Mouse (Mus musculus) heart, embryonic 15.5 days (tissue): Measurements from ENCODE around the gene Asnsd1. TPM values are rescaled to one million over a fixed set of nuclear protein-coding genes. Genes with fewer than 3 reads are reported as not detected.

ENCODE experiments used
- ATAC-seq: fragments of 200-750 bp; cut with Nextera tagmentation; replicated peaks from 2 replicates; pipeline ENCODE4 v1.8.0; 2017; ENCODE audit warnings: low read depth, moderate TSS enrichment; ENCODE audit not compliant: insufficient number of reproducible peaks, insufficient read depth, low FRiP score
- H3K27ac ChIP-seq: fragments of 300-500 bp; sonication (generic); 2 replicates; pipeline ENCODE4 v1.5.1; 2015; ENCODE audit warnings: mild to moderate bottlenecking, inconsistent platforms
- H3K27me3 ChIP-seq: fragments of 300-500 bp; sonication (generic); 2 replicates; pipeline ENCODE4 v1.6.1; 2015; ENCODE audit warnings: inconsistent platforms
- H3K36me3 ChIP-seq: fragments of 300-500 bp; sonication (generic); 2 replicates; pipeline ENCODE4 v1.6.1; 2015; ENCODE audit warnings: mild to moderate bottlenecking, inconsistent platforms
- H3K4me1 ChIP-seq: fragments of 300-500 bp; sonication (generic); replicated peaks from 2 replicates; pipeline ENCODE4 v1.6.1; 2015; ENCODE audit warnings: inconsistent platforms
- H3K4me2 ChIP-seq: fragments of 300-500 bp; sonication (generic); 2 replicates; pipeline ENCODE4 v1.6.1; 2015; ENCODE audit warnings: inconsistent platforms, mild to moderate bottlenecking, moderate library complexity
- H3K4me3 ChIP-seq: fragments of 300-500 bp; sonication (generic); 2 replicates; pipeline ENCODE4 v1.5.1; 2015; ENCODE audit warnings: mild to moderate bottlenecking, inconsistent platforms
- H3K9ac ChIP-seq: fragments of 300-500 bp; sonication (generic); 2 replicates; pipeline ENCODE4 v1.6.1; 2015; ENCODE audit warnings: mild to moderate bottlenecking, inconsistent platforms
- H3K9me3 ChIP-seq: fragments of 300-500 bp; sonication (generic); replicated peaks from 2 replicates; pipeline ENCODE4 v1.6.1; 2016; ENCODE audit warnings: inconsistent platforms
- WGBS: fragments of 180-500 bp; shearing (Covaris S2); methylation state at CpG from one replicate; pipeline ENCODE4 v1.1.7; 2015; ENCODE audit warnings: mixed read lengths; 5-methylcytosine and 5-hydroxymethylcytosine counted together
- polyA plus RNA-seq: library from polyadenylated mRNA; unstranded; fragments of >200 nt; fragmentation: Nextera tagmentation; extraction: Ambion mirVana; gene quantifications from 2 replicates; pipeline ENCODE4 v1.2.1, GENCODE M21; 2015

The Asnsd1 gene
- polyA plus RNA-seq, 1 experiment from 2014 or later: 52.8 TPM

DNA sequence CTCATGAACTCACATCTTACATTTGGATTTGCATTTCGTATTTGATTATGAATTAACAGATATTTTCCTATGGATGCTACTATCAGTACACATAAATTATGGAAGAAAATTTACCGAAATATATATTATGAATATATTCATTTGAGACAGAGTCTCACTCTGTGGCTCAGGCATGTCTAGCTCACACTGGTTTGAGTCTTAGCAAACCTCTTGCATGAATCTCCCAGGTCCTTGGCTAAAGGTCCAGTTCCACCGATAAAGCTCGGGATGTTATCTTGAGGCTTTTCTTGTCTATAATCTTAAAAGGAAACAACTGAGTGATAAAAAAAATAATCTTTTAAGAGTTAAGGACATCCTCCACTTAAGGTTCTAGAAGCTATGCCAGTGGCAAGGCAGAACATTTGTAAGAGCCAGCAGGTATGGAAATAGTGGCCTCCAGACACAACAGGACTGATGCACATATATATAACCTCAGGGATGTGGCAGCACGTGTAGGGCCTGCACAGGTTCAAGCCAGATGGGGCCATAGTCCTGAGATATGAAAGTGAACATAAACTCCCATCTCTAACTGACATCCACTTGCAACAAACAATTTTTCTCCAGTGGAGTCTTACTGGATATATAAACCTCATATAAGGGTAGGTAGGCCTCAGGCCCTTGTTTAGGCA, 27.6 kb downstream of the Asnsd1 start:
- H3K9ac ChIP-seq: no peak overlapping the region
- no peaks in the 10 kb centered on the region for H3K4me1 ChIP-seq
- H3K27ac ChIP-seq: no peak overlapping the region
- ATAC-seq: no peak
- H3K36me3 ChIP-seq: peaks cover 10% of the 10 kb centered on the region
- H3K4me2 ChIP-seq: no peak overlapping the region
- H3K27me3 ChIP-seq: no peaks in the 10 kb centered on the region
- no peaks in the 10 kb centered on the region for H3K9me3 ChIP-seq
- WGBS: 81% methylated on average over 5 of the region's 5 CpGs
- H3K4me3 ChIP-seq: no peak overlapping the region

DNA sequence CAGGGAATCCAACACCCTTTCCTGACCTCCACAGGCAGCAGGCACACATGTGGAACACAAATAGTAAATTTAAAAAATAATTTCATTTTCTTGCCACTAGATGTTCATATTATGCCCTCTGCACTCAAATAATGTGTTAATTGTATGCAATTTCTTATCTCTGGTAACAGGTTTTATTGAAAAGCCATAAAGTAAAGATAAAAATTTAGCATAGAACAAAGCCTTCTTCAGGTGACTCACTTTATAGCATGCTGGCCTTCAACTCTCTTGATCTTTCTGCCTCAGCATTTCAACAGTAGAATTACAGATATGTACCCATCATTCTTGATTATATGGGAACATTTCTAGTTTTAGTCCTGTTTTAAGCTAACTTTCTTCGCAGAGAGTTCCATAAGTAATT, 28.3 kb downstream of the Asnsd1 start:
- H3K4me3 ChIP-seq: no peak overlapping the region
- ATAC-seq: no peak
- H3K36me3 ChIP-seq: peaks cover 12% of the 10 kb centered on the region
- no peak overlapping the region for H3K9ac ChIP-seq
- 91% methylated on average over 1 of the region's 1 CpGs for WGBS
- H3K4me1 ChIP-seq: no peaks in the 10 kb centered on the region
- no peaks in the 10 kb centered on the region for H3K9me3 ChIP-seq
- no peak overlapping the region for H3K27ac ChIP-seq
- no peak overlapping the region for H3K4me2 ChIP-seq
- H3K27me3 ChIP-seq: no peaks in the 10 kb centered on the region

DNA sequence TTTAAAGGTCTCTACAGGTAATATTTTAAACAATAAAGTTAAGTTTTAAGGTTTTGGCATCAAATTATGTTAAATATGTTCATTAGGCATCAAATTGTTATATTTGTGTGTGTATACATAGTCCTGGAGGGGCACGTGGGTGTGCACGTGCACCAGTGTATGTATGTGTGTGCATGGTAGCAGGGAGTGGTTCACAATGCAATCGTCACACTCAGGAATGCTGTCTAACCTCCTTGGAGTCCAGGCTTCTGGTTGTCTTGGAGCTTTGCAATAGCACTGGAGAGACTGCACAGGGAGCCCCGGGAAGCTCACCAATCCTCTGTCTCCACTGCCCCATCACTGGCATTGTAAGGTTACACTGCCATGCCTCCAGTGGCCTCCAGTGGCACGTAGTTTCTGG, 29.3 kb downstream of the Asnsd1 start:
- Histone ChIP-seq H3K4me3 (no peak overlapping the region), H3K27me3 (no peaks in the 10 kb centered on the region), H3K9me3 (no peaks in the 10 kb centered on the region), H3K4me1 (no peaks in the 10 kb centered on the region), H3K4me2 (no peak overlapping the region), H3K9ac (no peak overlapping the region), H3K27ac (no peak overlapping the region), H3K36me3 (peaks cover 17% of the 10 kb centered on the region)
- WGBS: 93% methylated on average over 5 of the region's 5 CpGs
- ATAC-seq: no peak

DNA sequence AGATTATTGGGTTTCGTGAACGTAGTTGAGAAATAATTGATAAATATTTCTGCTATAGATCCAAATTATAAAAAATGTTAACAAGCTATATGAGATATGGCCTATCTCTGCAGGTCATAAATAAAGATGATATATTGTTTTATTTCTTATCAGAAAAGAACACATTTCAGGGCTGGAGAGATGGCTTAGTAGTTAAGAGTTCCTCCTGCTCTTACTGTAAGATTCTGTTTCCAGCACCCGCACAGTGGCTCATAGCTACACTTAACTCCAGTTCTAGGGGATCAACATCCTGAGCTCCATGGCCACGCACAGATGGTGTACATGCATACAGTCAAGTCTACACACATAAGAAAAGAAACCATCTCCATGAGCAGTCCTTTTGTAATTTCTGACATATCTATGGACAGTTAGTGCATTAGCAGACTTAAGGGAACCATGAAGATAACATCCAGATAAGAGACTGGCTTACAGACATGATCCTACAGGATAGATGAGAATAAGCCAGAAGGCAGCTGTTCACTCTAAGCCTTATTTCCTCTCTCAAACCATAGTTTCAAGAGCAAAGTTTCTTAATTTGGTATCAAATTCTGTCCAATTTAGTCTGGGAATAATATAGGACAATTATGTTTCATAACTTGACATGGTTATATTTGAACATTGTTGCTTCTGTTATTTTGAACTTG, 30.7 kb downstream of the Asnsd1 start:
- H3K4me3 ChIP-seq: no peak overlapping the region
- H3K4me1 ChIP-seq: no peaks in the 10 kb centered on the region
- no peaks in the 10 kb centered on the region for H3K27me3 ChIP-seq
- peaks cover 22% of the 10 kb centered on the region for H3K36me3 ChIP-seq
- H3K4me2 ChIP-seq: no peak overlapping the region
- H3K9me3 ChIP-seq: no peaks in the 10 kb centered on the region
- WGBS: 94% methylated on average over 4 of the region's 4 CpGs
- H3K27ac ChIP-seq: no peak overlapping the region
- ATAC-seq: no peak
- no peak overlapping the region for H3K9ac ChIP-seq

DNA sequence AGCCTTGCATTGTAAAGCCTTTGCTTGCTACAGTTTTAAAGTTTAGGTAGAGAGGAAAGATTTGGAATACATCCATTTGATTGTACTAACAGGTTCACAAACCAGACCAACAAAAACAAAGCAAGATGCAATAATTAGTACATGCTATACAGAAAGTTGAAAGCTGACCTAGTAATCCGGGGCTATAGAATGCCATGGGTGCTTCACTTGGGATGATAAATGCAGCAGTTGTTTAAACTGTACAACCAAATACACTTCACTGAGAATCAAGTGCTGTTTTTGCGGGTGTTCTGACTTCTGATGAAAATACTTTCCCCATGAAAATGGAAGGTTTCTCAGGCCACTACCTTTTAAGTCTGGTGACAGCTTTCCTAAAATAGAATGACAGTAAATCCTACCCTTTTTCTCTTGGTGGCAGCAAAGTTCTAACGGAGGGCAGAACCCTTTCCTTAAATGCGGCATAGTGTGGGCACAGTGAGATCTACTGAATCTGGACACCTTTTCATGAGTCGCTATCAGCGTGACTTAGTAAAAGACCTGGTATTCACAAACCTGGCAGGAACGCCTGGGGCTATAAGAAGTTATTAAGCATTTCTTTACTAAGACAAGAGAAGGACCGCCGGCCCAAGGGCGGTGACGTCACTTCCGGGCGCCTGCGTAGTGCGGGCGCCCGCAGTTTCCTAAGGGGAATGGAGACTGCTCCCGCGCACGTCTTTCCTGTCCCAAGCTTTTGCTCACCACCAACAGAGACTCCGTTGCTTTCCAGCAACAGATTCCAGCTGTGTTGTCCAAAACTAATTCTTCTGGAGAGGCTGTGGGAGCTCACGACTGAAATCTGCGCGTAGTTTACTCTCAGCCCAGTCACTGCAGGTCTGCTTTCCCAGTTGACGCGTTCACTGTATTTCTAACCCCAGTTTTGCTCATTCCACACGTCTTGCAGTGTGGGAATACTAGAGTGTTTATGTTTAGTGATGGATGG, 39.3 kb downstream of the Asnsd1 start, which contains the start of gene Osgepl1:
TSS of gene Osgepl1 (plus strand) at position 636 of the 979 bp plus-strand sequence.
- peak; percentile 93 for ATAC-seq
- no peaks in the 10 kb centered on the region for H3K27me3 ChIP-seq
- H3K9ac ChIP-seq: peak within 1 kb of the TSS; percentile 74
- peak within 1 kb of the TSS; percentile 67 for H3K4me3 ChIP-seq
- H3K9me3 ChIP-seq: no peaks in the 10 kb centered on the region
- peaks cover 9% of the 10 kb centered on the region for H3K36me3 ChIP-seq
- no peaks in the 10 kb centered on the region for H3K4me1 ChIP-seq
- 3% methylated on average over 27 of the region's 27 CpGs for WGBS
- peak within 1 kb of the TSS; percentile 90 for H3K27ac ChIP-seq
- peak within 1 kb of the TSS; percentile 58 for H3K4me2 ChIP-seq

DNA sequence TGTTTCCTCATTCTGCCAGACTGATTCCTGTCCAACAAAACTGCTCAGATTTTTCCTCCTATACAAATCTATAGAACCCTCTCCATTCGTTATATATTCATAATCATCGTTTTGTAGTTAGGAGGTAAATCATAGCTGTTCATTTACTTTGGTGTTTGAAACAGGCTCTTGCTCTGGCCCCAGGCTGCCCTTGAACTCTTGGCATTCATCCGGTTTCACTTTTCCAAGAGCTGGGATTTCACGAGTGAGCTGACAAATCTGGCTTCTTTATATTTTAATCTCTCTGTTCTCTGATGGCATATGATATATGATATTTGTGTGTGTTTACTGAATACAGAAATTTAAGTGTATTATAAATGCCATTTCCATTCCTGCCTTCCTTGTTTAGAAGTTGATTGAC, 52.0 kb downstream of the Asnsd1 start:
- Histone ChIP-seq H3K4me3 (no peak overlapping the region), H3K9me3 (no peaks in the 10 kb centered on the region), H3K4me1 (peaks cover 8% of the 10 kb centered on the region), H3K36me3 (no peaks in the 10 kb centered on the region), H3K27me3 (no peaks in the 10 kb centered on the region), H3K27ac (no peak overlapping the region), H3K9ac (no peak overlapping the region), H3K4me2 (no peak overlapping the region)
- ATAC-seq: no peak
- WGBS: 77% methylated on average over 4 of the region's 4 CpGs

DNA sequence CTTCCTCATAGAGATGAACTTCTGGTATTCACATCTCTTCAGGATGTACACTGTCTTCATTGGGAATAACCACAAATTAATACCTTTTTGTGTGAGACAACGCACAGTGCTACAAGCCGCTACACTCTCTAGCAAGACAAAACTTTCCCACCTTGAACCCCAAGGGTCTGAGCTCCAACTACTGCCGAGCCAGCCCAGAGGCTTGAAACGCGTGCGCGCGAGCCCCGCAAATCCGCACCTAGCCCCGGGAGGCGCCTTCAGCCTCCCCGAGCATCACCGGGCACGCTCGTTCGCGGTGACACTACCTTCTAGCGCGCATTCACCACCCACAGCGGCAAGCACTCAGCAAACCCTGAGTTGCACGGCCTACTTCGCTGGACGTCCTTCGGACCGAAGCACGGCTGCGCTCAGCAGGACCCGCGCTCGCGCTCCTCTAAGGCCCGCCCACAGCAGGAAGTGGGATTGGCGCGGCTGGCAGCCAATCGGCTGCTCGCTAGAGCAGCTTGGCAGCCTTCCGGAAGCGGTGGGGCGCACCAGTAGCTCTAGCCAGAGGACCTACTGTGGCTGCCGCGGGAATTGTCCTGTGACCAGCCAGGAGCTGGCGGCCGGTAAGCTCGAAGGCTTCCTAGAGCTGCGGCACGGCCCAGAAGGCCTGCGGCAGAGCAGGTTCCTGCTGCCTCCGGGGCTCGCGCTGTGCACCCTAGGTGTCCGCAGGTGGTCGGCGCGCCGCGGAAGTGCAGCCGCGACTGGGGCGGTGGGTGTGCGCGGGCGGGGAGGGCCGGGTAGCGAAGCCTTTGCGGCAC, 55.8 kb downstream of the Asnsd1 start, which contains the start of the genes Pms1, Ormdl1 and Gm28778:
TSS of gene Pms1 (minus strand) at position 438 of the 803 bp plus-strand sequence.
TSS of gene Ormdl1 (plus strand) at position 515 of the 803 bp plus-strand sequence.
TSS of gene Gm28778 (plus strand) at position 531 of the 803 bp plus-strand sequence.
- H3K4me2 ChIP-seq: peak within 1 kb of the TSS; percentile 86
- under 1% methylated on average over 66 of the region's 66 CpGs for WGBS
- H3K4me1 ChIP-seq: peaks cover 8% of the 10 kb centered on the region
- ATAC-seq: peak; percentile 100
- no peaks in the 10 kb centered on the region for H3K27me3 ChIP-seq
- H3K9me3 ChIP-seq: no peaks in the 10 kb centered on the region
- H3K4me3 ChIP-seq: peak within 1 kb of the TSS; percentile 98
- no peaks in the 10 kb centered on the region for H3K36me3 ChIP-seq
- peak within 1 kb of the TSS; percentile 89 for H3K9ac ChIP-seq
- peak within 1 kb of the TSS; percentile 93 for H3K27ac ChIP-seq

Other genes with a start within 250 kb of the Asnsd1 start
- not detected in 2 replicates for gene 1700019A02Rik, start 165.1 kb downstream of the Asnsd1 start, polyA plus RNA-seq
- gene Pms1, start 55.7 kb downstream of the Asnsd1 start, polyA plus RNA-seq: 8.1 and 10.2 TPM in 2 replicates
- 23.0 and 26.8 TPM in 2 replicates for gene Ormdl1, start 55.7 kb downstream of the Asnsd1 start, polyA plus RNA-seq
- 0.25 TPM in 1 of 2 replicates, not detected in the other for gene Gm28778, start 55.6 kb downstream of the Asnsd1 start, polyA plus RNA-seq
- 22.5 and 25.6 TPM in 2 replicates for gene Osgepl1, start 39.1 kb downstream of the Asnsd1 start, polyA plus RNA-seq
- gene Asdurf, start 133 bp downstream of the Asnsd1 start, polyA plus RNA-seq: 6.1 TPM in 1 of 2 replicates, not detected in the other
- 0.38 and 0.40 TPM in 2 replicates for gene Gm28551, start 85 bp downstream of the Asnsd1 start, polyA plus RNA-seq